Mouse (Mus musculus): ENCODE measurements around the gene Epb41l4b. TPM values are rescaled to one million over a fixed set of nuclear protein-coding genes. Genes with fewer than 3 reads are reported as not detected.

Gene Epb41l4b
- total and polyA plus RNA-seq, 3 experiments, result 0.93 to 4.9 (median 2.0) TPM

GRCm38 (mm10) chr4:57041211-57041610, 102.0 kb downstream of the Epb41l4b start:
- DNase-seq (ENCODE audit: extremely low read depth), result no peak
- dilution Hi-C loops (cut with MboI; ENCODE audit: extremely low pct_ligation_motif_present, extremely low pct_unique_long_range_greater_than_20kb, low sequenced_read_pairs) (no loop called here), in situ Hi-C loops (cut with MboI; ENCODE audit: low pct_ligation_motif_present, low pct_unique_long_range_greater_than_20kb, low sequenced_read_pairs) (no loop called here)
- H3K79me2 ChIP-seq (replicated peaks; ENCODE audit: control insufficient read depth, extremely low read depth, insufficient read depth, poor library complexity, severe bottlenecking), result no peaks in the 10 kb centered on the region
- H3K27ac ChIP-seq (ENCODE audit: insufficient read depth, low read depth), result no peak overlapping the region
- H3K9me3 ChIP-seq (replicated peaks; ENCODE audit: low read length), result no peaks in the 10 kb centered on the region
- no peak overlapping the region for H3K4me3 ChIP-seq (replicated peaks in 1 of 3; ENCODE audit: low read depth in 2 of 3, low read length in 2 of 3, poor library complexity in 1 of 3)
- H3K36me3 ChIP-seq (replicated peaks in 1 of 2; ENCODE audit: control insufficient read depth in 1 of 2, insufficient read depth in 1 of 2, low read length in 1 of 2), result no peaks in the 10 kb centered on the region
- no peak overlapping the region for H3K4me2 ChIP-seq (ENCODE audit: insufficient read depth, low read depth, poor library complexity, severe bottlenecking)
- TF ChIP-seq RAD21 (IDR thresholded peaks at IDR 0.05; ENCODE audit: low read depth, low read length) (no peak), NRF1 (IDR thresholded peaks at IDR 0.05; ENCODE audit: low read depth, low read length) (no peak), ZKSCAN1 (IDR thresholded peaks at IDR 0.05; ENCODE audit: borderline replicate concordance, low read depth, low read length) (no peak), RCOR1 (conservative IDR thresholded peaks at IDR 0.05; ENCODE audit: low read depth, low read length) (no peak), NELFE (IDR thresholded peaks at IDR 0.05; ENCODE audit: low read depth, low read length) (no peak)
- peaks cover 5 to 10% of the 10 kb centered on the region in 2 experiments; a peak in 3 of 4 replicates for H3K4me1 ChIP-seq (ENCODE audit: control insufficient read depth in 1 of 2, insufficient read depth in 2 of 2)
- H3K9ac ChIP-seq (ENCODE audit: insufficient read depth, low read depth), result no peak overlapping the region
- H3K27me3 ChIP-seq (replicated peaks), result no peaks in the 10 kb centered on the region

GRCm38 (mm10) chr4:57040481-57040880, 102.8 kb downstream of the Epb41l4b start:
- H3K9me3 ChIP-seq (replicated peaks; ENCODE audit: low read length), result no peaks in the 10 kb centered on the region
- dilution Hi-C loops (cut with MboI; ENCODE audit: extremely low pct_ligation_motif_present, extremely low pct_unique_long_range_greater_than_20kb, low sequenced_read_pairs), result no loop called here
- TF ChIP-seq USF2 (conservative IDR thresholded peaks at IDR 0.05; ENCODE audit: low read depth, low read length) (no peak), ZKSCAN1 (IDR thresholded peaks at IDR 0.05; ENCODE audit: borderline replicate concordance, low read depth, low read length) (no peak), IRF4 (IDR thresholded peaks at IDR 0.05; ENCODE audit: low read depth, low read length) (no peak), MXI1 (IDR thresholded peaks at IDR 0.05; ENCODE audit: low read depth, low read length) (no peak), MAFK (IDR thresholded peaks at IDR 0.05; ENCODE audit: insufficient replicate concordance, low read length) (no peak)
- H3K36me3 ChIP-seq (replicated peaks in 1 of 2; ENCODE audit: control insufficient read depth in 1 of 2, insufficient read depth in 1 of 2, low read length in 1 of 2), result no peaks in the 10 kb centered on the region
- H3K4me3 ChIP-seq (replicated peaks in 1 of 3; ENCODE audit: low read depth in 2 of 3, low read length in 2 of 3, poor library complexity in 1 of 3), result no peak overlapping the region
- H3K27ac ChIP-seq (ENCODE audit: insufficient read depth, low read depth), result no peak overlapping the region
- no peak overlapping the region for H3K4me2 ChIP-seq (ENCODE audit: insufficient read depth, low read depth, poor library complexity, severe bottlenecking)
- no peaks in the 10 kb centered on the region for H3K79me2 ChIP-seq (replicated peaks; ENCODE audit: control insufficient read depth, extremely low read depth, insufficient read depth, poor library complexity, severe bottlenecking)
- H3K27me3 ChIP-seq (replicated peaks), result no peaks in the 10 kb centered on the region
- in situ Hi-C loops (cut with MboI; ENCODE audit: low pct_ligation_motif_present, low pct_unique_long_range_greater_than_20kb, low sequenced_read_pairs), result no loop called here
- no peak overlapping the region for H3K9ac ChIP-seq (ENCODE audit: insufficient read depth, low read depth)
- peaks cover 5 to 10% of the 10 kb centered on the region in 2 experiments; a peak in 3 of 4 replicates for H3K4me1 ChIP-seq (ENCODE audit: control insufficient read depth in 1 of 2, insufficient read depth in 2 of 2)
- DNase-seq (ENCODE audit: extremely low read depth), result no peak

- TF ChIP-seq MAX (IDR thresholded peaks at IDR 0.05; ENCODE audit: low read length), result no peak
- TF ChIP-seq USF2 (conservative IDR thresholded peaks at IDR 0.05; ENCODE audit: low read depth, low read length), result no peak
- TF ChIP-seq MAFK (IDR thresholded peaks at IDR 0.05; ENCODE audit: insufficient replicate concordance, low read length), result no peak
- TF ChIP-seq CHD2 (IDR thresholded peaks at IDR 0.05; ENCODE audit: low read length), result no peak
- TF ChIP-seq RCOR1 (conservative IDR thresholded peaks at IDR 0.05; ENCODE audit: low read depth, low read length), result no peak
- no peak for TF ChIP-seq ETS1 (conservative IDR thresholded peaks at IDR 0.05; ENCODE audit: low read depth, low read length)
- no peak for TF ChIP-seq SMC3 (IDR thresholded peaks at IDR 0.05; ENCODE audit: low read depth, low read length)
- TF ChIP-seq POLR2AphosphoS2 (IDR thresholded peaks at IDR 0.05; ENCODE audit: low read depth, low read length), result no peak
- TF ChIP-seq TBP (conservative IDR thresholded peaks at IDR 0.05; ENCODE audit: low read depth, low read length), result no peak
- TF ChIP-seq IRF4 (IDR thresholded peaks at IDR 0.05; ENCODE audit: low read depth, low read length), result no peak
- no peak for TF ChIP-seq NRF1 (IDR thresholded peaks at IDR 0.05; ENCODE audit: low read depth, low read length)
- TF ChIP-seq ZC3H11A (IDR thresholded peaks at IDR 0.05; ENCODE audit: low read depth, low read length), result no peak
- no peak for TF ChIP-seq SIN3A (IDR thresholded peaks at IDR 0.05; ENCODE audit: low read length)
- TF ChIP-seq ZKSCAN1 (IDR thresholded peaks at IDR 0.05; ENCODE audit: borderline replicate concordance, low read depth, low read length), result no peak
- no peak for TF ChIP-seq RAD21 (IDR thresholded peaks at IDR 0.05; ENCODE audit: low read depth, low read length)
- TF ChIP-seq MAZ (IDR thresholded peaks at IDR 0.05; ENCODE audit: low read depth, low read length), result no peak
- TF ChIP-seq TCF12 (IDR thresholded peaks at IDR 0.05; ENCODE audit: low read depth, low read length), result no peak
- TF ChIP-seq ZMIZ1 (IDR thresholded peaks at IDR 0.05; ENCODE audit: low read depth, low read length), result no peak
- no peak for TF ChIP-seq USF1 (IDR thresholded peaks at IDR 0.05; ENCODE audit: low read depth, low read length)
- in situ Hi-C loops (cut with MboI; ENCODE audit: low pct_ligation_motif_present, low pct_unique_long_range_greater_than_20kb, low sequenced_read_pairs) (no loop called here), dilution Hi-C loops (cut with MboI; ENCODE audit: extremely low pct_ligation_motif_present, extremely low pct_unique_long_range_greater_than_20kb, low sequenced_read_pairs) (no loop called here)
- Histone ChIP-seq H3K27ac (ENCODE audit: insufficient read depth, low read depth) (no peak overlapping the region), H3K9ac (ENCODE audit: insufficient read depth, low read depth) (no peak overlapping the region), H3K9me3 (replicated peaks; ENCODE audit: low read length) (no peaks in the 10 kb centered on the region), H3K79me2 (replicated peaks; ENCODE audit: control insufficient read depth, extremely low read depth, insufficient read depth, poor library complexity, severe bottlenecking) (no peaks in the 10 kb centered on the region), H3K4me2 (ENCODE audit: insufficient read depth, low read depth, poor library complexity, severe bottlenecking) (no peak overlapping the region), H3K36me3 (replicated peaks in 1 of 2; ENCODE audit: control insufficient read depth in 1 of 2, insufficient read depth in 1 of 2, low read length in 1 of 2) (no peaks in the 10 kb centered on the region), H3K4me3 (replicated peaks in 1 of 3; ENCODE audit: low read depth in 2 of 3, low read length in 2 of 3, poor library complexity in 1 of 3) (no peak overlapping the region), H3K27me3 (replicated peaks) (no peaks in the 10 kb centered on the region), H3K4me1 (ENCODE audit: control insufficient read depth in 1 of 2, insufficient read depth in 2 of 2) (peaks cover 5 to 10% of the 10 kb centered on the region in 2 experiments; a peak in 3 of 4 replicates)
- no peak for DNase-seq (ENCODE audit: extremely low read depth)
Observed at GRCm38 (mm10) chr4:57039127-57040031, 103.9 kb downstream of the Epb41l4b start.

Measured in CH12.LX (cell line).